Mouse (Mus musculus) adipocyte (in vitro differentiated cells): ENCODE measurements around the gene Ifnar2.
"Not testable (repeated sequence)": the region's sequence is repeated elsewhere in the genome, so short reads cannot be mapped to it uniquely, and the experiment has no call there.

Experiments used
- DNase-seq: peaks from one replicate; pipeline ENCODE4 v3.0.0-alpha.2; 2016; ENCODE audit warnings: low spot score

Gene Ifnar2

GRCm38 (mm10) chr16:91428259-91428865, 55.8 kb downstream of the Ifnar2 start:
- DNase-seq: no peak

GRCm38 (mm10) chr16:91432720-91433328, 60.2 kb downstream of the Ifnar2 start:
- no peak for DNase-seq

- no peak for DNase-seq
Observed at GRCm38 (mm10) chr16:91433329-91433933, 60.8 kb downstream of the Ifnar2 start.

GRCm38 (mm10) chr16:91434119-91434518, 61.5 kb downstream of the Ifnar2 start:
- no peak for DNase-seq

DNA sequence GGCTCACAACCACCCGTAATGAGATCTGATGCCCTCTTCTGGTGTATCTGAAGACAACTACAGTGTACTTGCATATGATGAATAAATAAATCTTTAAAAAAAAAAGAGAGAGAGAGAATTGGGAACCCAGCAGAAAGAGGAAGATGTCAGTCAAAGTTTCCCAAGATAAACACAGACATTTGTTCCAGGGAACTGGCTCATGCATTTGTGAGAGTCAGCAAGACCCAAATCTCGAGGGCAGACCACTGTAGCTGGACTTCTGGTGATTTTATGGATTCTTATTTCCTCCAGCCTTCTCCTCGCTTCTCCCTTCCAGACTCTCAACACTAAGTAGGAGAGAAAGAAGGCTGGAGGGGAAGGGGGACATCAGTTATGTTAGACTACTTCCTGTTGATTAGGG, 65.5 kb downstream of the Ifnar2 start:
- DNase-seq: no peak

DNA sequence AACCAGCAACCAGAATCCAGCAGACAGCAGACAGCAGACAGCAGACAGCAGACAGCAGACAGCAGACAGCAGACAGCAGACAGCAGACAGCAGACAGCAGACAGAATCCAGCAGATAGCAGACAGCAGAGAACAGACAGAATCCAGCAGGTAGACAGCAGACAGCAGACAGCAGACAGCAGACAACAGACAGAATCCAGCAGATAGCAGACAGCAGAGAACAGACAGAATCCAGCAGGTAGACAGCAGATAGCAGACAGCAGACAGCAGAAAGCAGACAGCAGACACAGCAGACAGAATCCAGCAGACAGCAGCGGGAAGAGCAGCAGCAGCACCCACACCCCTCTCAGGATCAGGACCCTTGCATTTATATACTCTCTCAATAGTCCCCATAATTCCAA, 66.0 kb downstream of the Ifnar2 start:
- DNase-seq: not testable (repeated sequence)

- DNase-seq: peak; percentile 79
Observed at GRCm38 (mm10) chr16:91441366-91441765, 68.8 kb downstream of the Ifnar2 start.

DNA sequence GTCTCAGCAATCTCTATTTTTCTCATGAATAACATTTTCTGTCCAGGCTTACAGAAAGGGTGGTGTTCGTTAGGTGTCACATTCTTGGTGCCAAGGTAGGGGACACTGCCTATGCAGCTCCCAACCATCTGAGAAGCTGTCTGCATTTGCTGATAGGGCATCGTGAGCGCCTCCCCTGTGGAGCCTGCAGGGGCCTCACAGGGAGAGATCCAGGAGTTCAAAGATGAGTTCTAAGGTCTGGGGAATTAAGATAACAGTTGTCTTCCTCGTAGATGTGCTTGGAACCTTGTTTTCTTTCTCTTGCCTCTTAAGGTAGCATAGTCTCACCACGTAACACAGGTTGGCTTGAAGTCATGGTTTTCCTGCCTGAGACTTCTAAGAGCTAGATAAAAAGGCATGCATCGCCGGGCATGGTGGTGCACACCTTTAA, 69.2 kb downstream of the Ifnar2 start:
- no peak for DNase-seq

GRCm38 (mm10) chr16:91442446-91442845, 69.9 kb downstream of the Ifnar2 start:
- DNase-seq: no peak

GRCm38 (mm10) chr16:91443211-91443611, 70.6 kb downstream of the Ifnar2 start:
- DNase-seq: no peak

GRCm38 (mm10) chr16:91444847-91445246, 72.3 kb downstream of the Ifnar2 start:
- DNase-seq: no peak

DNA sequence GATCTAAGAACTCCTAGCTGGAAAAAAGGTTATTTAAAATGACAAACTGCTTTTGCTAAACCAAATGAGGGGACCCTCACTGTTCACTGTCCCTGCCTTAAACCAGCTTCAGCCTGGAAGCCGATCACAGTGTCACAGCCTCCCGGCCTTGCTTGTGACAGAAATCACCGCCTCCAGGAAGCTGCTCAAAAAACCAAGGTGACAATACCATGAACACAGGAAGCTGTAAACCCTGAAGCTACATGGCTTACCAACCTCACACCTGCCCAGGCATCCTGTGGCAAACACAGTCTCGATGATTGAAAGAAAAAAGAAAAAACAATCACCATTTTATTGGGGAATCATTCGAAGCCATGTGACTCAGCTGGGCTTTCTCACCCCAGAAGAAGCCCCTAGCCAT, 73.0 kb downstream of the Ifnar2 start:
- no peak for DNase-seq

- DNase-seq: no peak
Observed at GRCm38 (mm10) chr16:91446778-91447511, 74.4 kb downstream of the Ifnar2 start.

DNA sequence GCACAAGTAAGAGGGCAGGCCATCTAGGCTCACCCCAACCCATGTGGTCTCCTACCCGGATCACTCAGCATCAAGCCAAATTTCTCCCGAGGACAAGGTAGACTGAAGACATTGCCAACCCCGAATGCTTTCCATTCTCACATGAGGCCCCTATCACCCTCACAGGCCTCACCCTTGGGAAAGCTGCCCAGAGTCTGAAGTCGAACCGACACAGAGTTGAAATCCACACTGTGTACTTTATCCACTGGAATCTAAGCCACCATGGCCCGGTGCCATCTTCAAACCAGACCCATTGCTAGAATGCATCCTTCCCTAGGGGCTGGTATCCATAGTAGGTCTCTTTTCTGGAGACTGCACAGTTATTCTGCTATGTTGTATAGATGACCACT, 74.9 kb downstream of the Ifnar2 start:
- peak; percentile 65 for DNase-seq

GRCm38 (mm10) chr16:91448088-91448487, 75.5 kb downstream of the Ifnar2 start:
- no peak for DNase-seq

DNA sequence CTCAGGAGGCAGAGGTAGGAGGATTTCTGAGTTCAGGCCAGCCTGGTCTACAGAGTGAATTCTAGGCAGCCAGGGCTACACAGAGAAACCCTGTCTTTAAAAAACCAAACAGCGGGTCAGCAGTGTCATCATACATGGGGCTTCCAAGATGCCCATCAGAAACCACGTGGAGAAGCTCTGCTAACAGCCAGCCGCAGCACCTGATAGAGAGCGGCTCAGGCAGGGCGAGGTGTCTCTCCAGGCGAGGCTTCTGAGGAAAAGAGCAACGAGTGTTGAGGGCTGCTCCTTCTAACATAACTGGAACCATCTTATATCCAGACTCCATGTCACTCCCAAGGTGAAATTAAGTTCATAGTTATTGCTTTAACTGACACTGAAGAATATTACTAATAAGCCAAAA, 76.3 kb downstream of the Ifnar2 start:
- DNase-seq: no peak

GRCm38 (mm10) chr16:91450137-91451064, 77.8 kb downstream of the Ifnar2 start:
- no peak for DNase-seq

DNA sequence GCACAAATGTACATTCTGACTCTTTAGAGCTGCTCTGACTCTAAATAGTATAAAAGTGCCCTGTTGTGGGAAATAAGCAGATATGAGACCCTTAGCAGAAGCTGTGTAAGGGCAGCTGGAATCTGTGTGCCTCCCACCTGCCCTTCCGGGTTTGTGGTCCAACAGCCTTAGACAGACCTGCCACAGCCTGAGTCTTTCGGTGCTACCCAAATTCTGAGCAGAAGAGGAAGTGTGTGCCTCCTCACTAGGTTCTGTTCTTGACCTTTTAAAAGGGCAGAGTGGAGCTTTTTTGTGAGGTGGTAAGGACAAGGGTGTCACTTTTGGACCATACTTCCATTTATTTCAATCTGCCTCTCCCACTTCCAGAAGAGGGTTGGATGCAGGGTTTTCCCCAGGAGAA, 79.4 kb downstream of the Ifnar2 start:
- DNase-seq: no peak

GRCm38 (mm10) chr16:91452363-91452896, 79.8 kb downstream of the Ifnar2 start:
- peak; percentile 83 for DNase-seq
